Mouse (Mus musculus): ENCODE measurements around the gene Uqcc3.

DNA sequence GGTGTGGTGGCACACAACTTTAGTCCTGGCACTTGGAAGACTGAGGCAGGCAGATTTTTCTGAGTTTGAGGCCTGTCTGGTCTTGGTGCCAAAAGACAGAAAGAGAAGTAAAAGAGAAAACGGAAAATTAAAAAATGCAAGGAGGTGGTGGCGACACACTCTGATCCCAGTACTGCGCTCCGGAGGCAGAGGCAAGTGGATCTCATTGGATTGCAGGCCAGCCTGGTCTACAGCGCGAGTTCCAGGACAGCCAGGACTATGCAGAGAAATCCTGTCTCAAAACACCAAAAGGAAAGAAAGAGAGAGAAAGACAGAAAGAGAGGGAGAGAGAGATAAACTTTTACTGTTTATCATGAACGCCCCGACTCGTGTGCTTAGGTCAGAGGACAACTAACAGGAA, 9.9 kb downstream of the Uqcc3 start:
- no peak for TF ChIP-seq CTCF (IDR thresholded peaks at IDR 0.05; ENCODE audit: extremely low read depth, insufficient read length, insufficient replicate concordance, low read depth, low read length)
- TF ChIP-seq POLR2A (IDR thresholded peaks at IDR 0.05; ENCODE audit: low read depth, low read length): no peak

Measured in small intestine, adult 2 months (tissue).